Comparison of ENCODE assay signal across 8 mouse cellular contexts in genomic region chr12:47164031-47164717, GRCm38 (mm10).
DNase-seq lines count a peak whose midpoint lies in the region; ATAC-seq lines count a peak whose summit lies in the region.

No protein-coding gene starts in this region.

- ATAC-seq in intestine, embryonic 15.5 days: peak; percentile 61; the same call in 1 of the 2 replicates
- ATAC-seq in neural tube, embryonic 12.5 days (ENCODE audit: low FRiP score, low read depth): peak; percentile 62

- no peak overlapping the region for H3K4me3 ChIP-seq in intestine, embryonic 15.5 days (replicated peaks)
- no peak overlapping the region for H3K4me3 ChIP-seq in neural tube, embryonic 12.5 days

- H3K36me3 ChIP-seq in intestine, embryonic 15.5 days: no peaks in the 10 kb centered on the region
- no peaks in the 10 kb centered on the region for H3K36me3 ChIP-seq in neural tube, embryonic 12.5 days

- intact Hi-C loops in left cerebral cortex, postnatal 36 days (cut with DNase I): no loop called here

- DNase-seq in adrenal gland, postnatal 14 days: peak; percentile 11
- DNase-seq in adrenal gland, adult 8-10 months: no peak
- peak; percentile 53 for DNase-seq in embryo, embryonic 10.5 days (ENCODE audit: low spot score)
- peak; percentile 12 for DNase-seq in gastrocnemius, postnatal 10 days
- DNase-seq in left cerebral cortex, postnatal 36 days (ENCODE audit: low spot score in 2 of 2): peak; percentile 74
- no peak for DNase-seq in yolk sac, embryonic 10.5 days (ENCODE audit: low spot score)

- H3K4me1 ChIP-seq in intestine, embryonic 15.5 days (replicated peaks): 0 out of 2 replicates have a peak, but pooled peaks cover 3% of the 10 kb centered on the region
- H3K4me1 ChIP-seq in neural tube, embryonic 12.5 days: peaks cover 17% of the 10 kb centered on the region

- H3K4me2 ChIP-seq in intestine, embryonic 15.5 days (replicated peaks): peak overlapping the region; percentile 33; the same call in 1 of the 2 replicates
- H3K4me2 ChIP-seq in neural tube, embryonic 12.5 days (replicated peaks): peak overlapping the region; percentile 32

- H3K27me3 ChIP-seq in intestine, embryonic 15.5 days (replicated peaks): no peaks in the 10 kb centered on the region
- no peaks in the 10 kb centered on the region for H3K27me3 ChIP-seq in neural tube, embryonic 12.5 days (replicated peaks)

- H3K9ac ChIP-seq in intestine, embryonic 15.5 days: no peak overlapping the region
- H3K9ac ChIP-seq in neural tube, embryonic 12.5 days: no peak overlapping the region

- H3K27ac ChIP-seq in intestine, embryonic 15.5 days: no peak overlapping the region
- no peak overlapping the region for H3K27ac ChIP-seq in neural tube, embryonic 12.5 days

- 27% methylated on average over 15 of the region's 15 CpGs for WGBS in intestine, embryonic 15.5 days
- WGBS in neural tube, embryonic 12.5 days: 26% methylated on average over 15 of the region's 15 CpGs

- H3K9me3 ChIP-seq in intestine, embryonic 15.5 days: no peaks in the 10 kb centered on the region
- H3K9me3 ChIP-seq in neural tube, embryonic 12.5 days: no peaks in the 10 kb centered on the region

Comparison
In these comparisons a context has a peak if more than half of its experiments do, and no peak if none do; other contexts are left out.
1. DNase-seq: peak in adrenal gland, postnatal 14 days (single experiment), embryo, embryonic 10.5 days (single experiment), gastrocnemius, postnatal 10 days (single experiment) and left cerebral cortex, postnatal 36 days (2 of 2); none in adrenal gland, adult 8-10 months (single experiment) and yolk sac, embryonic 10.5 days (single experiment).